Mouse (Mus musculus) retina, postnatal 7 days (tissue): ENCODE data around the gene Noc4l.

Experiments used
- DNase-seq: peaks from one replicate; pipeline ENCODE4 v3.0.0-alpha.2; 2012; ENCODE audit warnings: low read depth, low spot score

Noc4l gene

GRCm38 (mm10) chr5:110609425-110609824 lies 43.8 kb downstream of the Noc4l start:
- no peak for DNase-seq

GRCm38 (mm10) chr5:110608941-110609340 lies 44.3 kb downstream of the Noc4l start:
- DNase-seq = no peak

- no peak for DNase-seq
Observed at GRCm38 (mm10) chr5:110608336-110608735, 44.9 kb downstream of the Noc4l start.

GRCm38 (mm10) chr5:110607767-110608166 lies 45.5 kb downstream of the Noc4l start:
- DNase-seq = no peak

- no peak for DNase-seq
Observed at GRCm38 (mm10) chr5:110605531-110606221, 47.5 kb downstream of the Noc4l start.

- no peak for DNase-seq
Observed at GRCm38 (mm10) chr5:110604311-110604710, 48.9 kb downstream of the Noc4l start.

- DNase-seq = no peak
Observed at GRCm38 (mm10) chr5:110603016-110603685, 50.1 kb downstream of the Noc4l start.
